Mouse (Mus musculus): Measurements from ENCODE around the gene Cfap99. TPM values are rescaled to one million over a fixed set of nuclear protein-coding genes. Genes with fewer than 3 reads are reported as not detected.

The Cfap99 gene
- polyA plus RNA-seq, 1 experiment from 2014 or later = not detected

GRCm38 (mm10) chr5:34309016-34309415 is 20.6 kb downstream of the Cfap99 start:
- no peak overlapping the region for H3K27ac ChIP-seq (ENCODE audit: low read length)
- H3K27me3 ChIP-seq (replicated peaks; ENCODE audit: control insufficient read depth, insufficient read depth, low read length) = no peaks in the 10 kb centered on the region
- H3K4me2 ChIP-seq (ENCODE audit: low read depth, low read length) = no peak overlapping the region
- H3K4me1 ChIP-seq (ENCODE audit: control insufficient read depth, insufficient read depth, low read length) = no peaks in the 10 kb centered on the region
- H3K4me3 ChIP-seq (ENCODE audit: low read length) = no peak overlapping the region
- no peak overlapping the region for H3K9ac ChIP-seq (ENCODE audit: low read depth, low read length)
- WGBS = 75% methylated on average over 3 of the region's 3 CpGs
- ATAC-seq = no peak
- no peaks in the 10 kb centered on the region for H3K36me3 ChIP-seq (ENCODE audit: control insufficient read depth, insufficient read depth, low read length)
- H3K9me3 ChIP-seq (ENCODE audit: control insufficient read depth, low read length) = no peaks in the 10 kb centered on the region

- Histone ChIP-seq H3K4me3 (ENCODE audit: low read length) (no peak overlapping the region), H3K4me2 (ENCODE audit: low read depth, low read length) (no peak overlapping the region), H3K27ac (ENCODE audit: low read length) (no peak overlapping the region), H3K9ac (ENCODE audit: low read depth, low read length) (no peak overlapping the region), H3K4me1 (ENCODE audit: control insufficient read depth, insufficient read depth, low read length) (no peaks in the 10 kb centered on the region), H3K9me3 (ENCODE audit: control insufficient read depth, low read length) (no peaks in the 10 kb centered on the region), H3K27me3 (replicated peaks; ENCODE audit: control insufficient read depth, insufficient read depth, low read length) (no peaks in the 10 kb centered on the region), H3K36me3 (ENCODE audit: control insufficient read depth, insufficient read depth, low read length) (no peaks in the 10 kb centered on the region)
- no peak for ATAC-seq
- 63% methylated on average over 2 of the region's 2 CpGs for WGBS
Observed at GRCm38 (mm10) chr5:34319491-34320034, 31.2 kb downstream of the Cfap99 start.

DNA sequence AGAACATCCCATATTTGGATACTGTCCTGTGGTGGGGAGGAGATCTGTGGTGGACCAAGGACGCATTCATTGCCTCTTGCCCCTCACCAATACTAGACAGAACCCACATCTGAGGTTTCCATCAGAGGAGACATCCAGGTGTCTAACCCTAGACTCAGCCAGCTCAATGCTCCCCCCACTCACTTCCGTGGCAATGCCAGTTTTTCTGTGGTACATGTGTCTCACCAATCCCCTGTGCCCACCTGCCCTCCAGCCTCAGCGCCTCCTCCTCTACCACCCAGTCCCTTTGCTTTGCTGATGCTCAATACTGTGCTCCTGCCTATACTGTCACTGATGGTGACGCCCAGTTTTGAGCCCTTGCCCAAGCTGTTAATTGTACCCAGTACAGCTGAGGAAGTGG is 32.8 kb downstream of the Cfap99 start:
- ATAC-seq = no peak
- no peaks in the 10 kb centered on the region for H3K36me3 ChIP-seq (ENCODE audit: control insufficient read depth, insufficient read depth, low read length)
- no peaks in the 10 kb centered on the region for H3K9me3 ChIP-seq (ENCODE audit: control insufficient read depth, low read length)
- no peak overlapping the region for H3K27ac ChIP-seq (ENCODE audit: low read length)
- H3K27me3 ChIP-seq (replicated peaks; ENCODE audit: control insufficient read depth, insufficient read depth, low read length) = no peaks in the 10 kb centered on the region
- H3K4me1 ChIP-seq (ENCODE audit: control insufficient read depth, insufficient read depth, low read length) = peaks cover 3% of the 10 kb centered on the region; the same call in 1 of the 2 replicates
- no peak overlapping the region for H3K4me2 ChIP-seq (ENCODE audit: low read depth, low read length)
- 90% methylated on average over 4 of the region's 4 CpGs for WGBS
- H3K9ac ChIP-seq (ENCODE audit: low read depth, low read length) = no peak overlapping the region
- no peak overlapping the region for H3K4me3 ChIP-seq (ENCODE audit: low read length)

DNA sequence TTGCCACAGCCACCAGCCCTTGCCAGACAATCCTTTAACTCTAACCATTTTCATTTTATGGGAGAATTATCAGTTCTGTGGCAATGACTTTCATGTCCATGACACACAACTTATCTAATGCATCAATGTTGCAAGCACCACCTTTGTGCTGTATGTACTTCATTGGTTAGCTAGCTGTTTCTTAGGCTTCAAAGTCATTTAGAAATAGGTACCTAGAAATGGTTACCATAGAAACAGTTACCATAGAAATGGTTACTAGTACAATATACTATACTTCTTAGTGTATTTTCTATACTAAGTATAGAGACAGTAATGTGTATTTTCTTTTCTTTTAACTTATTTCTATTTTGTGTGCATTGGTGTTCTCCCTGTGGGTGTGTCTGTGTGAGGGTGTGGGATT is 36.9 kb downstream of the Cfap99 start:
- Histone ChIP-seq H3K4me2 (ENCODE audit: low read depth, low read length) (no peak overlapping the region), H3K27me3 (replicated peaks; ENCODE audit: control insufficient read depth, insufficient read depth, low read length) (no peaks in the 10 kb centered on the region; the same call in 1 of the 2 replicates), H3K9ac (ENCODE audit: low read depth, low read length) (no peak overlapping the region), H3K9me3 (ENCODE audit: control insufficient read depth, low read length) (0 out of 2 replicates have a peak, but pooled peaks cover 3% of the 10 kb centered on the region), H3K36me3 (ENCODE audit: control insufficient read depth, insufficient read depth, low read length) (no peaks in the 10 kb centered on the region), H3K4me3 (ENCODE audit: low read length) (no peak overlapping the region), H3K27ac (ENCODE audit: low read length) (no peak overlapping the region), H3K4me1 (ENCODE audit: control insufficient read depth, insufficient read depth, low read length) (peaks cover 11% of the 10 kb centered on the region)
- ATAC-seq = no peak

- 38% methylated on average over 4 of the region's 4 CpGs for WGBS
- Histone ChIP-seq H3K9me3 (ENCODE audit: control insufficient read depth, low read length) (0 out of 2 replicates have a peak, but pooled peaks cover 5% of the 10 kb centered on the region), H3K4me2 (ENCODE audit: low read depth, low read length) (no peak overlapping the region), H3K36me3 (ENCODE audit: control insufficient read depth, insufficient read depth, low read length) (no peaks in the 10 kb centered on the region), H3K9ac (ENCODE audit: low read depth, low read length) (no peak overlapping the region), H3K4me3 (ENCODE audit: low read length) (no peak overlapping the region; the same call in 1 of the 2 replicates), H3K4me1 (ENCODE audit: control insufficient read depth, insufficient read depth, low read length) (peaks cover 11% of the 10 kb centered on the region), H3K27ac (ENCODE audit: low read length) (no peak overlapping the region), H3K27me3 (replicated peaks; ENCODE audit: control insufficient read depth, insufficient read depth, low read length) (no peaks in the 10 kb centered on the region; the same call in 1 of the 2 replicates)
- ATAC-seq = no peak
Observed at GRCm38 (mm10) chr5:34326249-34326691, 37.9 kb downstream of the Cfap99 start.

DNA sequence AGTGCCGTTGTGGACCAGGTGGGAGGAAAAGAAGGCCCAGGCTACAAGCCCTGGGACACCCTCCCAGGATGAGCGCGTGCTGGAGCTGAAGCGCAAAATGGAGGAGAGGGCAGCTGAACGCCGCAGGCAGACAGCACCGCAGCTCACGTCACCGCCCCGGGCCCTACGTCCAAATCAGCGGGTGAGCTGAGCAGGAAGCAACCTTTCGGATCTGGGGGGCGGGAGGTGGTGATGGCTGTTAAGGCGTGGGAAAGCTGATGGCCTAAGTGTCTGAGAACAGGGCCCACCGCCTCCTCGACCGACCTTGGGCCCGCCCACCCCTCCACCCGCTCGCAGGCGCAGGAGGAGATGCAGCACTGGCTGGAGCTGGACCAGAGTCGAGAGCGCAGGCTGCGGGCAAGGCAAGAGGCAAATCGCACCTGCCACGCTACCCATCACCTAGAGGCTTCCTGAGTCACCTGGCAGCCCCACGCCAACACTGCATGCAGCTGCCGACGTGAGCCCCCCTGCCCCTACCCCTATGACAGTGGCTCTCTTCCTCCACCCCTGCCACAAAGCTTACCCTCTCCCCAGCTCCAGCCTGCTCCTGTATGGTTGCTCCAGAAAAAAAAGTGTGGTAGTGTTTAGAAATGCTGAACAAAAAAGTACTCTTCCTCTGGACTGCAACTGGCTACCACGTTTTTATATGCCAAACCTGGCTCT is 38.6 kb downstream of the Cfap99 start:
- H3K4me2 ChIP-seq (ENCODE audit: low read depth, low read length) = peak overlapping the region; percentile 71
- H3K4me3 ChIP-seq (ENCODE audit: low read length) = peak overlapping the region; percentile 39
- H3K9ac ChIP-seq (ENCODE audit: low read depth, low read length) = peak overlapping the region; percentile 61
- WGBS = 12% methylated on average over 31 of the region's 31 CpGs
- 0 out of 2 replicates have a peak, but pooled peaks cover 5% of the 10 kb centered on the region for H3K9me3 ChIP-seq (ENCODE audit: control insufficient read depth, low read length)
- no peak overlapping the region for H3K27ac ChIP-seq (ENCODE audit: low read length)
- no peaks in the 10 kb centered on the region for H3K36me3 ChIP-seq (ENCODE audit: control insufficient read depth, insufficient read depth, low read length)
- H3K4me1 ChIP-seq (ENCODE audit: control insufficient read depth, insufficient read depth, low read length) = peaks cover 11% of the 10 kb centered on the region
- no peaks in the 10 kb centered on the region; the same call in 1 of the 2 replicates for H3K27me3 ChIP-seq (replicated peaks; ENCODE audit: control insufficient read depth, insufficient read depth, low read length)
- peak; percentile 74 for ATAC-seq

DNA sequence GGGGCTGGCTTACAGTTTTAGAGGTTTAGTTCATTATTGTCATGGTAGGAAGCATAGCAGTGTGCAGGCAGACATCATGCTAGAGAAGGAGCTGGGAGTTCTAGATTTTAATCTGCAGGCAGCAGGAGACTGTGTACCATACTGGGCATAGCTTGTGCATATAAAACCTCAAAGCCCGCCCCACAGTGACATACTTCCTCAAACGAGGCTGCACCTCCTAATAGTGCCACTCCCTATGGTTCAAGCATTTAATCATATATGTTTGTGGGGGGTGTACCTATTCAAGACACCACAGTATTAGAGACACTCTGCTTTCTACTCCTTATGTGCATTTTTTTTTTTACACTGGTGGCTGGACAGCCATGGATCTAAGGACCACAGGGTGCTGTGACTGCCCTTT is 41.7 kb downstream of the Cfap99 start:
- Histone ChIP-seq H3K27me3 (replicated peaks; ENCODE audit: control insufficient read depth, insufficient read depth, low read length) (no peaks in the 10 kb centered on the region; the same call in 1 of the 2 replicates), H3K9ac (ENCODE audit: low read depth, low read length) (no peak overlapping the region), H3K4me2 (ENCODE audit: low read depth, low read length) (no peak overlapping the region), H3K4me1 (ENCODE audit: control insufficient read depth, insufficient read depth, low read length) (peaks cover 11% of the 10 kb centered on the region), H3K9me3 (ENCODE audit: control insufficient read depth, low read length) (0 out of 2 replicates have a peak, but pooled peaks cover 5% of the 10 kb centered on the region), H3K27ac (ENCODE audit: low read length) (no peak overlapping the region), H3K4me3 (ENCODE audit: low read length) (no peak overlapping the region), H3K36me3 (ENCODE audit: control insufficient read depth, insufficient read depth, low read length) (no peaks in the 10 kb centered on the region)
- WGBS = 91% methylated on average over 2 of the region's 2 CpGs
- no peak for ATAC-seq

DNA sequence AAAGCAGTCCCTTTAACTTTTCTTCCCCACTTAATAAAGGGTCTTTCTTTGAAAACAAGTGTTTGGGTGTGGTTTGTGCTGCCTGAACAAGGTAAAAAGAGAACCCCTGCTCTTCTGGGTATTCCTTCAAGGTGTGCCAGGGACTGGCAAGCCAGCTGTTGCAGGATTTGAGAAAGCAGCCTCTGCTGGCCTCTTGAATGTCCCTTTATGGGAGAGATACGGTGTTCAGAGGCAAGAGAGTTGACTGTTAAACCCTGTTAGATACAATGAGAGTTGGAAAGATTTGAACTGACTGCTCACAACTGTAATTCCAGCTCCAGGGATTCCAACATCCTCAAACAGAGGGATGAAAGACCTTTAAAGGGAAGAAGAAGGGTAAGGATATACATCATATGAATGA is 45.7 kb downstream of the Cfap99 start:
- WGBS = 88% methylated on average over 1 of the region's 1 CpGs
- Histone ChIP-seq H3K9ac (ENCODE audit: low read depth, low read length) (no peak overlapping the region), H3K36me3 (ENCODE audit: control insufficient read depth, insufficient read depth, low read length) (no peaks in the 10 kb centered on the region), H3K4me3 (ENCODE audit: low read length) (no peak overlapping the region), H3K27me3 (replicated peaks; ENCODE audit: control insufficient read depth, insufficient read depth, low read length) (no peaks in the 10 kb centered on the region), H3K4me1 (ENCODE audit: control insufficient read depth, insufficient read depth, low read length) (peaks cover 6% of the 10 kb centered on the region), H3K4me2 (ENCODE audit: low read depth, low read length) (no peak overlapping the region), H3K27ac (ENCODE audit: low read length) (no peak overlapping the region), H3K9me3 (ENCODE audit: control insufficient read depth, low read length) (0 out of 2 replicates have a peak, but pooled peaks cover 5% of the 10 kb centered on the region)
- no peak for ATAC-seq

GRCm38 (mm10) chr5:34335539-34336096 is 47.2 kb downstream of the Cfap99 start:
- peaks cover 9% of the 10 kb centered on the region for H3K4me1 ChIP-seq (ENCODE audit: control insufficient read depth, insufficient read depth, low read length)
- WGBS = 1% methylated on average over 21 of the region's 21 CpGs
- peak overlapping the region; percentile 65 for H3K4me2 ChIP-seq (ENCODE audit: low read depth, low read length)
- H3K27ac ChIP-seq (ENCODE audit: low read length) = peak overlapping the region; percentile 90
- H3K9ac ChIP-seq (ENCODE audit: low read depth, low read length) = peak overlapping the region; percentile 99
- H3K9me3 ChIP-seq (ENCODE audit: control insufficient read depth, low read length) = no peaks in the 10 kb centered on the region
- ATAC-seq = peak; percentile 68
- no peaks in the 10 kb centered on the region for H3K27me3 ChIP-seq (replicated peaks; ENCODE audit: control insufficient read depth, insufficient read depth, low read length)
- H3K36me3 ChIP-seq (ENCODE audit: control insufficient read depth, insufficient read depth, low read length) = no peaks in the 10 kb centered on the region
- H3K4me3 ChIP-seq (ENCODE audit: low read length) = peak overlapping the region; percentile 98
